Mouse (Mus musculus) liver, adult (tissue): ENCODE results near the gene Ptprg.

ENCODE experiments used
- GATA4 ChIP-seq: IDR thresholded peaks from 2 replicates; pipeline ENCODE4 v1.6.1; 2014; ENCODE audit warnings: mild to moderate bottlenecking, low read length; ENCODE audit not compliant: insufficient replicate concordance

The Ptprg gene

GRCm38 (mm10) chr14:11955020-11955882 is 401.9 kb downstream of the Ptprg start:
- TF ChIP-seq GATA4: no peak

GRCm38 (mm10) chr14:11960269-11961121 is 407.2 kb downstream of the Ptprg start:
- TF ChIP-seq GATA4: no peak

DNA sequence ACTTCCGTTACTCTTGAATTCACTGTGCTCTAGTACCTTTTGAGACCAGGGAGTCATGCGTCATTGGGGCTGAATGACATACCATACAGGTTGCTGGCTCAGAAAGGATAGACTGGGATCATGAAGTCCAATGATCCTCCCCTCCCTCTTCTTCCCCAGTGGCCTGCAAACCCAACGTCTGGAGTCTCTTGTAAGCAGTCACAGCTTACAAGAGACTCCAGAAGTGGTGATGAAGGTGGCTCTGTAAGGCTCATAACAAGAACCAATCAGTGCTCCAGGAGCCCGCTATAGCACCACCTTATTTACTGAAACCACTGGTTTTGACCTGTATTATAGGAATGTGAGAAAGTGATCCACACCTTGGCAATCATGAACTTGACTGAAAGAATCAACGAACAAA is 408.8 kb downstream of the Ptprg start:
- no peak for TF ChIP-seq GATA4

DNA sequence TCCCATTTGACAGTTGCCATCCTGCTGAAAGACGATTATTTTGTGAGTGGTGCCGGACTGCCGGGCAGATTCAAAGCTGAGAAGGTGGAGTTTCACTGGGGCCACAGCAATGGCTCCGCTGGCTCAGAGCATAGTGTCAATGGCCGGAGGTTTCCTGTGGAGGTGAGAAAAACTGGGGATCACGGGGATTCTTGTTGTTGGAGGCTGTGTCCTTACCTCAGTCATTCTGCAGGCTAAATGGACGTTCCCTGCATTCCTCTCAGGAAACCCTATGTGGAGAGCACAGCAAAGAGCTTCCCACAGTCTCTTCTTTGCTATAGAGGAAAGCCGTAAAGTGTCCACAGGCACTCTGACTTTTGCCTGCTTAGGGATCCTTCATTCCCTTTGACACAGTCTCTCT is 409.2 kb downstream of the Ptprg start:
- no peak for TF ChIP-seq GATA4

DNA sequence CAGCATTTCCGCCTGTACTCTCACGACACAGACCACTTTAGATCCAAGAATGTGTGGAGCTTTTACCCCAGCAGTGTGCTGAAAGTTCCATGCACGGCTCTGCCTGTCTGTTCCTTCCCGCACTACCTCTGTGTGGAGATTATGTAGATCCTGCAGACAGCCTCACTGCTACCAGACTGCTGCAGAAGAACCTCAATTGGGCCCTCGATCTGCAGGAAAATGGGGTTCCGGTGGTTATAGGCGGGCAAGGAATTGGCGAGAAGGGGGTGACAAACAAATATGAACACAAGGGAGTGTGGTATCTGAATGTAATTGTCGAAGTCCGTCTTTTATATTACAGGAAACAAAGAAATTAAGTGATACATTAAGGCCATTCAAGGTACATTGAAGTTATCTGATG is 410.5 kb downstream of the Ptprg start:
- no peak for TF ChIP-seq GATA4

DNA sequence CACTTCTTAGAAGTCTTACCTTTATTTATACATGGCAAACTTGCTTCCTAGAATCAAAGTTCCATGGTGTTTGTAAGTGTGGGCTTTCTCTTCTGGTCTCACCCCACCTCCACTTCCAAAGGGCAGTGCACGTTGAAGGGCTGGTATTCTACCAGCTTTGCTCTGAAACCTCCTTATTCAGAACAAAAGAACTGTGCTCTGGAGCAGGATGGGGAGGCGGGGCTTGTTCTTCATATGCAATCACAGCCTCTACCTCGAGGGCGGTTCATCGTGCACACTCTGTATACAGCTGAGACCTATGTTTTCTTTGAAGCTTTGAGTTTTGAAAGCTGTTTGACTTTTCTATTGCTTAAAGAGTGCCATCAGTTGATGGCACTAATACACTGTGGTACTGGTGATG is 412.5 kb downstream of the Ptprg start:
- no peak for TF ChIP-seq GATA4

DNA sequence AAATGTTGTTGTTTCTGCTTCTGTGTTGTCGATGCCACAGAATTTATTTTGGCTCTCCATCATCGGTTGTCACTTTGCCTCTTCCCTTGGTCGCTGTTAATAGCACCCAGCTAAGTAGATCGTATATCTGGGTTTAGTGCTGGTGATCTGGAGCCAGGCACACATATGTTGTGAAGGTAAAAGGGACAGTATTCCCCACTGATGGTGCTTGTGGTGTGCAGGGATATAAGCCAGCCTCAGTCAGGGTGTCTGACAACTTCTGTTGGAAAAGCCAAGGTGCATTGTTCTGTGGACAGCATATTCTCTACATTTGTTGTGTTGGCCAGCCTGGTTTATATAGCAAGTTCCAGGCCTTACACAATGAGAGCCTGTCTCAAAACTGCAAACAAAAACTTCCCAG is 428.4 kb downstream of the Ptprg start:
- no peak for TF ChIP-seq GATA4

GRCm38 (mm10) chr14:11983031-11983430 is 429.7 kb downstream of the Ptprg start:
- no peak for TF ChIP-seq GATA4

- TF ChIP-seq GATA4: no peak
Measured at GRCm38 (mm10) chr14:11984086-11984485, 430.8 kb downstream of the Ptprg start.

DNA sequence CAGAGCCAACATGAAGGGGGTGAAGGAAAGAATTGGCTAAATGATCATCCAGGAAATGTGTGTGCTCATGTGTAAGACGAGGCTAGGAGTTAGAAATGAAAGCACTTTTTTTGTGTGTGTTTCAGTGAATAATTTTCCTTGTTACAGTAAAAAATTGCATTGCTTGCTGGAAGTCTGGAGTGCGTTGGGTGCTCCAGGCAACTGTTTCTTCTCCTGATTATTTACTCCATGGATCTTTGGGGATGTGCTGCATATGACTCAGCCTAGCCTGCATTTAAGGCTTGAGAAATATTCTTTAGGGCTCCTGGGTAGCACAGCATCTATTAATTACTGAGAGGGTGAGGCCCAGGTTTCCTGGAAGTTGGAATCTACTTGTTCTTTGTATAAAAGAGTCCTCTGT is 435.6 kb downstream of the Ptprg start:
- TF ChIP-seq GATA4: no peak

GRCm38 (mm10) chr14:11991151-11991550 is 437.8 kb downstream of the Ptprg start:
- TF ChIP-seq GATA4: no peak

DNA sequence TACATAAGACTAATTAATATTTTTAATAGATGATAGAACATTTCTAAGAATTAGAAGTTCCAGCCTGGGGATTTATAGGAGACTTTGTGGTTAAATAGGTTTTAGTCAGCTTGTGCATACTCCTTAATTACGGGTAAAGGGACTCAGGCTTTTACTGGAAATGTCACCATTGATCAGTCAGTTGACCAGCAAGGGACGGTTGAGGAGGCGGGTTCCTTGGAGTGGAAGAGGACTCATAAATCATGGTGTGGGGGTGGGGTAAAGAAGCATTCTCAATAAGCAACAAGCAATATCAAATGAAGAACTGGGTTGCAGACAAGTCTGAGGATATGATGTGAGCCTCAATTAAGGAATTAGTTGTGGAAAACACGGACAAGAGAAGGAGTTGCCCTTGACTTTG is 438.8 kb downstream of the Ptprg start:
- TF ChIP-seq GATA4: no peak

- no peak for TF ChIP-seq GATA4
Measured at GRCm38 (mm10) chr14:11992534-11992933, 439.2 kb downstream of the Ptprg start.

GRCm38 (mm10) chr14:11997555-11997954 is 444.2 kb downstream of the Ptprg start:
- TF ChIP-seq GATA4: no peak

DNA sequence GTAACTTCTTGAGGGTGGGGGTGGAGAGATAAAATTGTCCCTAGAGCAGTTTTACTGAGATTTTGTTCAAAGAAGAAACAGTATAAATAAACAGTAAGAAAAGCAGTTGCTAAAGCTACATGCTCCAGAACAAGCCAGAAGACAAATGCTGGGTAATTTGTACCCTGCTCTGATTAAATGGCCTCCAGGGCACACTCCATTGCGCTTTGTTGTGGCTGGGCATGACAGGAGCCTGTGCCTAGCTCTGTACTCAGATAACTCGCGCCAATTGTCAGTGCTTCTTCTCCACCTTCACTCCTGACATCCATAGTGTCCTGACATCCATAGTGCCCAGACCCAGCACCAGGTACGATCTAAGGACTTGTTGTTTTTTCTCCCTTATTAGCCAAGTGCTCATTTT is 445.1 kb downstream of the Ptprg start:
- TF ChIP-seq GATA4: no peak

GRCm38 (mm10) chr14:12004061-12004460 is 450.7 kb downstream of the Ptprg start:
- TF ChIP-seq GATA4: no peak
